Mouse (Mus musculus): ENCODE data around the gene Rdh12. TPM values are rescaled to one million over a fixed set of nuclear protein-coding genes. Genes with fewer than 3 reads are reported as not detected.
"Not testable (repeated sequence)": the region's sequence is repeated elsewhere in the genome, so short reads cannot be mapped to it uniquely, and the experiment has no call there.

The Rdh12 gene
- polyA plus RNA-seq, 1 experiment from 2014 or later: 1.2 TPM

DNA sequence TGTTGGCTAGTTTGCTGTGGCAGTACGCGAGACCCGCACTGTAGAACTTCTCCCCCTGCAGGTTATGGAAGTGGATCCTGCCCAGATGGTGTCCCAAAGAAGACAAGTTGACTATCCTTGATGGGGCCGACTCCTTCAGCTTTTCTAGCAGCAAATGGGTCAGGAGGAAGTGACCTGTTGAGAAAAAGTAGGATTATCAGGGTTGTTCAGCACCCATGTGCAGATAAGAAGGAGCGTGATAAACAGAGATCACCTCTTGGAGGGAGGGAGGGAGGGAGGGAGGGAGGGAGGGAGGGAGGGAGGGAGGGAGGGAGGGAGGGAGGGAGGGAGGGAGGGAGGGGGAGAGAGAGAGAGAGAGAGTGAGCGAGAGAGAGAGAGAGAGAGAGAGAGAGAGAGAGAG is 23.6 kb upstream of the Rdh12 start:
- WGBS: 83% methylated on average over 5 of the region's 6 CpGs
- not testable (repeated sequence) for H3K4me3 ChIP-seq (ENCODE audit: low read depth, low read length); DNase-seq (ENCODE audit: low spot score); H3K9ac ChIP-seq (ENCODE audit: low read length); H3K4me1 ChIP-seq (replicated peaks; ENCODE audit: control insufficient read depth, insufficient read depth, low read length); H3K27ac ChIP-seq (ENCODE audit: low read depth); H3K9me3 ChIP-seq (ENCODE audit: control insufficient read depth, low read length); ATAC-seq (replicated peaks; ENCODE audit: low FRiP score, low TSS enrichment, low read depth); H3K4me2 ChIP-seq (ENCODE audit: low read length); H3K27me3 ChIP-seq (replicated peaks; ENCODE audit: control insufficient read depth, insufficient read depth, low read length)
- H3K36me3 ChIP-seq (ENCODE audit: control insufficient read depth, insufficient read depth, low read length): peaks cover 79% of the 10 kb centered on the region

- DNase-seq (ENCODE audit: low spot score) (peak; percentile 81), ATAC-seq (replicated peaks; ENCODE audit: low FRiP score, low TSS enrichment, low read depth) (peak; percentile 85)
- Histone ChIP-seq H3K9me3 (ENCODE audit: control insufficient read depth, low read length) (no peaks in the 10 kb centered on the region), H3K27me3 (replicated peaks; ENCODE audit: control insufficient read depth, insufficient read depth, low read length) (no peaks in the 10 kb centered on the region), H3K36me3 (ENCODE audit: control insufficient read depth, insufficient read depth, low read length) (peaks cover 25% of the 10 kb centered on the region), H3K27ac (ENCODE audit: low read depth) (peak overlapping the region; percentile 49; the same call in 1 of the 2 replicates), H3K4me1 (replicated peaks; ENCODE audit: control insufficient read depth, insufficient read depth, low read length) (no peaks in the 10 kb centered on the region; the same call in none of the 2 replicates), H3K9ac (ENCODE audit: low read length) (peak overlapping the region; percentile 61), H3K4me2 (ENCODE audit: low read length) (peak overlapping the region; percentile 91), H3K4me3 (ENCODE audit: low read depth, low read length) (peak overlapping the region; percentile 81)
- WGBS: 0% methylated on average over 18 of the region's 18 CpGs
These were observed 17.6 kb upstream of the Rdh12 start for GRCm38 (mm10) chr12:79190931-79191673.

GRCm38 (mm10) chr12:79191701-79192100 is 17.0 kb upstream of the Rdh12 start:
- ATAC-seq (replicated peaks; ENCODE audit: low FRiP score, low TSS enrichment, low read depth): peak; percentile 89
- Histone ChIP-seq H3K4me2 (ENCODE audit: low read length) (peak overlapping the region; percentile 91), H3K4me3 (ENCODE audit: low read depth, low read length) (peak overlapping the region; percentile 81), H3K36me3 (ENCODE audit: control insufficient read depth, insufficient read depth, low read length) (peaks cover 19% of the 10 kb centered on the region), H3K4me1 (replicated peaks; ENCODE audit: control insufficient read depth, insufficient read depth, low read length) (no peaks in the 10 kb centered on the region; the same call in none of the 2 replicates), H3K27me3 (replicated peaks; ENCODE audit: control insufficient read depth, insufficient read depth, low read length) (no peaks in the 10 kb centered on the region), H3K9ac (ENCODE audit: low read length) (peak overlapping the region; percentile 61), H3K9me3 (ENCODE audit: control insufficient read depth, low read length) (no peaks in the 10 kb centered on the region), H3K27ac (ENCODE audit: low read depth) (no peak overlapping the region)
- peak; percentile 90 for DNase-seq (ENCODE audit: low spot score)
- WGBS: 6% methylated on average over 14 of the region's 14 CpGs

DNA sequence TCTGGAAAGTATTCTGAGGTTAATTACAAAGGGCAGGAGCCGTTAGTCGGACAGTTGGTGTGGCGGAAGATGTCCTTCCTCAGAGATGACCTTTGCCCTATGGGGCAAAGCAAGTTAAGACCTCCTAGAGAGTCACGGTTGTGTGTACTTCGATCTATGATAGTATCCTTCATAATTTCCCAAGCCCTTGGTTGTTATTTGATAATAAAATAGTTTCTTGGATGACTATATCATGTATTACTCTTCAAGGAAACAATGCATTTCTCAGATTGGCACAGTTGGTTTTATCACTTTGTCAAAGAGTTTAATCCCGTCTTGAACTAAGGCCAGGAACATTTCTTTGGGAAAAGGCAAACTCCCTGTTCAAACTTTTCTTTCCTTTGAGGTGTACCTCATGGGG is 16.5 kb upstream of the Rdh12 start, which contains the start of gene Rdh11:
Gene Rdh11, minus strand, starts transcription at position 101 of the 400 bp plus-strand sequence.
- no peaks in the 10 kb centered on the region; the same call in none of the 2 replicates for H3K4me1 ChIP-seq (replicated peaks; ENCODE audit: control insufficient read depth, insufficient read depth, low read length)
- peak within 1 kb of the TSS; percentile 61 for H3K9ac ChIP-seq (ENCODE audit: low read length)
- H3K4me3 ChIP-seq (ENCODE audit: low read depth, low read length): peak within 1 kb of the TSS; percentile 81
- WGBS: 61% methylated on average over 6 of the region's 6 CpGs
- H3K9me3 ChIP-seq (ENCODE audit: control insufficient read depth, low read length): no peaks in the 10 kb centered on the region
- no peaks in the 10 kb centered on the region for H3K27me3 ChIP-seq (replicated peaks; ENCODE audit: control insufficient read depth, insufficient read depth, low read length)
- DNase-seq (ENCODE audit: low spot score) (no peak), ATAC-seq (replicated peaks; ENCODE audit: low FRiP score, low TSS enrichment, low read depth) (peak; percentile 32; the same call in 1 of the 2 replicates)
- H3K27ac ChIP-seq (ENCODE audit: low read depth): peak within 1 kb of the TSS; percentile 49; the same call in 1 of the 2 replicates
- H3K4me2 ChIP-seq (ENCODE audit: low read length): peak within 1 kb of the TSS; percentile 91
- H3K36me3 ChIP-seq (ENCODE audit: control insufficient read depth, insufficient read depth, low read length): peaks cover 14% of the 10 kb centered on the region

- WGBS: 7% methylated on average over 3 of the region's 3 CpGs
- H3K9ac ChIP-seq (ENCODE audit: low read length): no peak overlapping the region
- no peaks in the 10 kb centered on the region; the same call in none of the 2 replicates for H3K4me1 ChIP-seq (replicated peaks; ENCODE audit: control insufficient read depth, insufficient read depth, low read length)
- ATAC-seq (replicated peaks; ENCODE audit: low FRiP score, low TSS enrichment, low read depth) (no peak), DNase-seq (ENCODE audit: low spot score) (peak; percentile 81)
- H3K9me3 ChIP-seq (ENCODE audit: control insufficient read depth, low read length): no peaks in the 10 kb centered on the region
- no peaks in the 10 kb centered on the region for H3K27me3 ChIP-seq (replicated peaks; ENCODE audit: control insufficient read depth, insufficient read depth, low read length)
- no peak overlapping the region for H3K4me2 ChIP-seq (ENCODE audit: low read length)
- peaks cover 2% of the 10 kb centered on the region for H3K36me3 ChIP-seq (ENCODE audit: control insufficient read depth, insufficient read depth, low read length)
- H3K27ac ChIP-seq (ENCODE audit: low read depth): no peak overlapping the region
- no peak overlapping the region for H3K4me3 ChIP-seq (ENCODE audit: low read depth, low read length)
These were observed 15.3 kb upstream of the Rdh12 start for GRCm38 (mm10) chr12:79193441-79193840.

GRCm38 (mm10) chr12:79197105-79197504 is 11.6 kb upstream of the Rdh12 start:
- Histone ChIP-seq H3K27ac (ENCODE audit: low read depth) (no peak overlapping the region), H3K4me1 (replicated peaks; ENCODE audit: control insufficient read depth, insufficient read depth, low read length) (no peaks in the 10 kb centered on the region), H3K36me3 (ENCODE audit: control insufficient read depth, insufficient read depth, low read length) (no peaks in the 10 kb centered on the region), H3K4me3 (ENCODE audit: low read depth, low read length) (no peak overlapping the region), H3K27me3 (replicated peaks; ENCODE audit: control insufficient read depth, insufficient read depth, low read length) (no peaks in the 10 kb centered on the region), H3K9ac (ENCODE audit: low read length) (no peak overlapping the region), H3K9me3 (ENCODE audit: control insufficient read depth, low read length) (no peaks in the 10 kb centered on the region), H3K4me2 (ENCODE audit: low read length) (no peak overlapping the region)
- DNase-seq (ENCODE audit: low spot score): no peak
- WGBS: 87% methylated on average over 5 of the region's 5 CpGs
- no peak for ATAC-seq (replicated peaks; ENCODE audit: low FRiP score, low TSS enrichment, low read depth)

- Histone ChIP-seq H3K9ac (ENCODE audit: low read length) (no peak overlapping the region), H3K4me2 (ENCODE audit: low read length) (no peak overlapping the region), H3K4me3 (ENCODE audit: low read depth, low read length) (no peak overlapping the region), H3K27ac (ENCODE audit: low read depth) (no peak overlapping the region), H3K36me3 (ENCODE audit: control insufficient read depth, insufficient read depth, low read length) (no peaks in the 10 kb centered on the region), H3K9me3 (ENCODE audit: control insufficient read depth, low read length) (no peaks in the 10 kb centered on the region), H3K4me1 (replicated peaks; ENCODE audit: control insufficient read depth, insufficient read depth, low read length) (no peaks in the 10 kb centered on the region), H3K27me3 (replicated peaks; ENCODE audit: control insufficient read depth, insufficient read depth, low read length) (no peaks in the 10 kb centered on the region)
- ATAC-seq (replicated peaks; ENCODE audit: low FRiP score, low TSS enrichment, low read depth) (no peak), DNase-seq (ENCODE audit: low spot score) (no peak)
- WGBS: 73% methylated on average over 3 of the region's 3 CpGs
These were observed 6.8 kb upstream of the Rdh12 start for GRCm38 (mm10) chr12:79201882-79202281.

DNA sequence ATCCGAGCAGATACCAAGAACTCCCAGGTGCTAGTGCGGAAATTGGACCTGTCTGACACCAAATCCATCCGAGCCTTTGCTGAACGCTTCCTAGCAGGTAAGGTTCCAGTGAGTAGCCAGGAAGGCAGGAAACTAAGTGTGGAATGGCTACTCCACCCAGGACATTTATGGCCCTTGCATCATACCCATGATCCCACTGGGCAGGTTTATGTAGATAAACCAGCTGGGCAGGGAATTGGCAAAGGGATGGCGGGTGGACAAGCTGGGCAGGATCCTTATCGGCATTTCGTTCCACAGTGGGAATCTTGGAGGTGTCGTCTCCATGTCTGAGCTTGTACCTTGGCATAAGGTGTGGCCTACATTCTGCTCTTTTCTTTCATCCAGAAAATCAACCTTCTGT is 2.7 kb downstream of the Rdh12 start:
- H3K4me1 ChIP-seq (replicated peaks; ENCODE audit: control insufficient read depth, insufficient read depth, low read length): 0 out of 2 replicates have a peak, but pooled peaks cover 5% of the 10 kb centered on the region
- WGBS: 81% methylated on average over 8 of the region's 8 CpGs
- no peak overlapping the region for H3K27ac ChIP-seq (ENCODE audit: low read depth)
- no peak for DNase-seq (ENCODE audit: low spot score)
- no peaks in the 10 kb centered on the region for H3K36me3 ChIP-seq (ENCODE audit: control insufficient read depth, insufficient read depth, low read length)
- no peak overlapping the region for H3K9ac ChIP-seq (ENCODE audit: low read length)
- H3K4me2 ChIP-seq (ENCODE audit: low read length): no peak overlapping the region
- no peak overlapping the region for H3K4me3 ChIP-seq (ENCODE audit: low read depth, low read length)
- H3K9me3 ChIP-seq (ENCODE audit: control insufficient read depth, low read length): no peaks in the 10 kb centered on the region
- H3K27me3 ChIP-seq (replicated peaks; ENCODE audit: control insufficient read depth, insufficient read depth, low read length): no peaks in the 10 kb centered on the region
- ATAC-seq (replicated peaks; ENCODE audit: low FRiP score, low TSS enrichment, low read depth): no peak

DNA sequence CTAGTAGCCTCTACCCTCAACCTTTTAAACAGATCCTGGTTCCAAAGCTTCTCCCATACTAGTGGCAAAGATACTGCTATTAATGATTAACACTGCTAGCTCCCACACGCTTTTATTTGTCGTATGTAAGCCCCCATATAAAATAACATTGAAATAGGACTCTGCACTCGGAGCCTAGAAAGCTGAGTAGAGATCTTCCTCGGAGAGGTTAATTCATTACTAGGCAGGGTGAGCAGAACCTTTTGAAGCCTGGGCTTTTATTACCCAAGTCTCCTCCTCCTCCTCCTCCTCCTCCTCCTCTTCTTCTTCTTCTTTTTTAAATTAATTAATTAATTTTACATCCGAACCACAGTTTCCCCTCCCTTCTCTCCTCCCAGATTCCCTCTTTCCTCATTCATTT is 8.8 kb downstream of the Rdh12 start:
- Histone ChIP-seq H3K27ac (ENCODE audit: low read depth) (no peak overlapping the region), H3K36me3 (ENCODE audit: control insufficient read depth, insufficient read depth, low read length) (no peaks in the 10 kb centered on the region), H3K4me1 (replicated peaks; ENCODE audit: control insufficient read depth, insufficient read depth, low read length) (no peaks in the 10 kb centered on the region), H3K4me3 (ENCODE audit: low read depth, low read length) (no peak overlapping the region), H3K9ac (ENCODE audit: low read length) (no peak overlapping the region), H3K9me3 (ENCODE audit: control insufficient read depth, low read length) (no peaks in the 10 kb centered on the region), H3K27me3 (replicated peaks; ENCODE audit: control insufficient read depth, insufficient read depth, low read length) (no peaks in the 10 kb centered on the region), H3K4me2 (ENCODE audit: low read length) (no peak overlapping the region)
- ATAC-seq (replicated peaks; ENCODE audit: low FRiP score, low TSS enrichment, low read depth) (no peak; the same call in 1 of the 2 replicates), DNase-seq (ENCODE audit: low spot score) (no peak)
- whole genome bisulfite sequencing: 37% methylated on average over 5 of the region's 5 CpGs
